In the genomic region with DNA sequence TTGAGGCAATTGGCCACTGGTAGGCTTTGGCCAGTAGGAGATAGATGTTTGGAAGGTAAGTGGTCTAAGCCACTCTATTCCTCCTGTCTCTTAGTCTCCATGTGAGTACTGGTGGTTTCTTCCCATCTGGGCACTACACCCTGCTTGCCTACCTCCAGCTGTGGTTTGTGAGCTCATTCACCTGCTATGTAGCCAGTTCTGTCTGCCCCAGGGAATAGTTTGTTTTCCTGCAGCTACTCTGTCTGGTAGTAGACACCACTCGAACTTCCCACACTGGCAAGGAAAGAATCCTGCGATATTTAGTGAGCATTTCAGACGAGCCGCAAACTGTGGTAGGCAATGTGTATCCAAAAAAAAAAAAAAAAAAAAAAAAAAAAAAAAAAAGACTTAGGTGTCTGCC, we compare ENCODE assay signal across 21 mouse cellular contexts.
DNase-seq lines count a peak whose midpoint lies in the region; ATAC-seq and TF ChIP-seq lines count a peak whose summit lies in the region.
"Had no signal": no experiment of that assay in that cellular context is flagged by ENCODE, and none has a peak within 500 bp of the region (broad histone marks: within the 10 kb centered on the region; RNA-seq: fewer than 3 reads in every experiment).

No protein-coding gene starts in this region.

- CTCF ChIA-PET in Patski (lab: Charles Lee), result interaction anchor here (0.7 to 1.7 kb wide), 9 partner anchors 10 to 139 kb away, joined by 3 to 6 read pairs (median 4); no protein-coding TSS in a partner anchor

- 89% methylated on average over 4 of the region's 4 CpGs for WGBS in forebrain, embryonic 14.5 days

- no peak overlapping the region for H3K27ac ChIP-seq in forebrain, embryonic 14.5 days (ENCODE audit: low read depth, low read length)
- H3K27ac ChIP-seq: embryonic facial prominence, embryonic 10.5 days; embryonic facial prominence, embryonic 12.5 days; forebrain, embryonic 10.5 days; forebrain, embryonic 12.5 days; forebrain, embryonic 15.5 days had no signal

- no peaks in the 10 kb centered on the region for H3K27me3 ChIP-seq in Patski
- H3K27me3 ChIP-seq in forebrain, embryonic 14.5 days (replicated peaks; ENCODE audit: control insufficient read depth, insufficient read depth, low read length), result no peaks in the 10 kb centered on the region
- H3K27me3 ChIP-seq: embryonic facial prominence, embryonic 12.5 days; forebrain, embryonic 12.5 days; forebrain, embryonic 15.5 days had no signal

- DNase-seq in 3134 (ENCODE audit: extremely low read depth, insufficient read length, low spot score) (peak; percentile 12), 3T3-L1 (ENCODE audit: low read depth, low spot score) (peak; percentile 43), Patski (ENCODE audit: low read depth, low spot score) (peak; percentile 89)
- no peak for DNase-seq in forebrain, embryonic 14.5 days (ENCODE audit: low spot score)
- no peak for DNase-seq in lung, postnatal 4 days
- DNase-seq: adrenal gland, adult 2 months; adrenal gland, postnatal 14 days; adrenal gland, postnatal 36 days; cerebellum, adult 11-12 months; cerebellum, adult 2 months; cerebellum, adult 9-10 months; cerebellum, postnatal 10 days; cerebellum, postnatal 25 days; forebrain, postnatal 0 days had no signal

- 0 out of 2 replicates have a peak, but pooled peaks cover 4% of the 10 kb centered on the region for H3K9me3 ChIP-seq in forebrain, embryonic 14.5 days (replicated peaks; ENCODE audit: control insufficient read depth, low read length)
- H3K9me3 ChIP-seq: embryonic facial prominence, embryonic 10.5 days; embryonic facial prominence, embryonic 12.5 days; forebrain, embryonic 12.5 days; forebrain, embryonic 15.5 days; G1E had no signal

- H3K4me1 ChIP-seq in forebrain, embryonic 14.5 days (ENCODE audit: control insufficient read depth, insufficient read depth, low read length), result no peaks in the 10 kb centered on the region
- H3K4me1 ChIP-seq: embryonic facial prominence, embryonic 12.5 days; forebrain, embryonic 12.5 days; forebrain, embryonic 15.5 days had no signal

- POLR2A ChIA-PET in Patski (lab: Charles Lee), result interaction anchor here (0.6 to 0.9 kb wide), 3 partner anchors 14 to 209 kb away, joined by 3 to 7 read pairs (median 7); no protein-coding TSS in a partner anchor

- H3K36me3 ChIP-seq in forebrain, embryonic 14.5 days (ENCODE audit: control insufficient read depth, insufficient read depth, low read length), result no peaks in the 10 kb centered on the region
- H3K36me3 ChIP-seq: embryonic facial prominence, embryonic 10.5 days; embryonic facial prominence, embryonic 12.5 days; forebrain, embryonic 12.5 days; forebrain, embryonic 15.5 days; G1E had no signal

- in situ Hi-C loops in Patski (cut with MboI; ENCODE audit: low pct_unique_long_range_greater_than_20kb), result no loop called here

- H3K4me2 ChIP-seq in forebrain, embryonic 14.5 days (ENCODE audit: low read length), result no peak overlapping the region
- H3K4me2 ChIP-seq: embryonic facial prominence, embryonic 12.5 days; forebrain, embryonic 12.5 days; forebrain, embryonic 15.5 days had no signal

- TF ChIP-seq CTCF in Patski (IDR thresholded peaks at IDR 0.05), result no peak

- H3K4me3 ChIP-seq in forebrain, embryonic 14.5 days (ENCODE audit: low read depth, low read length), result no peak overlapping the region
- H3K4me3 ChIP-seq: embryonic facial prominence, embryonic 10.5 days; embryonic facial prominence, embryonic 12.5 days; forebrain, embryonic 10.5 days; forebrain, embryonic 12.5 days; forebrain, embryonic 15.5 days had no signal

- ATAC-seq in Patski, result peak; percentile 90
- ATAC-seq in megakaryocyte, adult 5-6 weeks (ENCODE audit: poor library complexity, severe bottlenecking), result no peak
- no peak for ATAC-seq in forebrain, embryonic 14.5 days
- ATAC-seq: forebrain, embryonic 15.5 days; forebrain, postnatal 0 days had no signal

- H3K9ac ChIP-seq in forebrain, embryonic 14.5 days (ENCODE audit: low read length), result no peak overlapping the region
- H3K9ac ChIP-seq: embryonic facial prominence, embryonic 12.5 days; forebrain, embryonic 12.5 days; forebrain, embryonic 15.5 days; forebrain, postnatal 0 days had no signal

Comparison
In these comparisons a context has a peak if more than half of its experiments do, and no peak if none do; other contexts are left out.
1. DNase-seq: peak in 3134 (single experiment), 3T3-L1 (single experiment) and Patski (single experiment); none in forebrain, embryonic 14.5 days (single experiment) and lung, postnatal 4 days (0 of 2).